Comparison of ENCODE assay signal across 19 mouse cellular contexts in genomic region chr14:34564646-34565045, GRCm38 (mm10). TPM values are rescaled to one million over a fixed set of nuclear protein-coding genes. Genes with fewer than 3 reads are reported as not detected.
A peak's percentile ranks its signal among the peaks of the same experiment; 100 is the strongest.
DNase-seq lines count a peak whose midpoint lies in the region; TF ChIP-seq lines count a peak whose summit lies in the region.
"Had no signal": no experiment of that assay in that cellular context is flagged by ENCODE, and none has a peak within 500 bp of the region (broad histone marks: within the 10 kb centered on the region; RNA-seq: fewer than 3 reads in every experiment).

No protein-coding gene starts in this region.

- no peaks in the 10 kb centered on the region for H3K79me2 ChIP-seq in heart, adult 2 months (replicated peaks; ENCODE audit: control insufficient read depth, insufficient read depth, low read length)
- H3K79me2 ChIP-seq in myocyte (ENCODE audit: control insufficient read depth, insufficient read depth), result no peaks in the 10 kb centered on the region

- peak; percentile 50; the same call in 1 of the 2 replicates for TF ChIP-seq EP300 in heart, adult 2 months (IDR thresholded peaks at IDR 0.05; ENCODE audit: insufficient read depth, low read depth, low read length)

- peak overlapping the region; percentile 78 for H3K27ac ChIP-seq in heart, adult 2 months
- no peak overlapping the region for H3K27ac ChIP-seq in forebrain, embryonic 10.5 days
- H3K27ac ChIP-seq in kidney, adult 2 months (ENCODE audit: insufficient read depth, low read depth, low read length), result no peak overlapping the region
- H3K27ac ChIP-seq: forebrain, embryonic 13.5 days; midbrain, embryonic 15.5 days had no signal

- H3K27me3 ChIP-seq in heart, adult 2 months (ENCODE audit: control insufficient read depth, insufficient read depth, low read length), result no peaks in the 10 kb centered on the region
- no peaks in the 10 kb centered on the region for H3K27me3 ChIP-seq in myocyte (ENCODE audit: control insufficient read depth, insufficient read depth, insufficient read length)
- peaks cover 29% of the 10 kb centered on the region for H3K27me3 ChIP-seq in forebrain, embryonic 10.5 days (ENCODE audit: poor library complexity, severe bottlenecking)
- no peaks in the 10 kb centered on the region for H3K27me3 ChIP-seq in kidney, adult 2 months (replicated peaks; ENCODE audit: control insufficient read depth, insufficient read depth, low read length)
- H3K27me3 ChIP-seq: midbrain, embryonic 15.5 days had no signal

- H3K9ac ChIP-seq in heart, adult 2 months (ENCODE audit: low read depth, low read length), result no peak overlapping the region
- H3K9ac ChIP-seq: forebrain, embryonic 13.5 days; liver, postnatal 0 days; midbrain, embryonic 15.5 days had no signal

- peak overlapping the region; percentile 18 for H3K4me2 ChIP-seq in myocyte (ENCODE audit: low read depth)
- H3K4me2 ChIP-seq: forebrain, embryonic 13.5 days; midbrain, embryonic 15.5 days had no signal

- no peaks in the 10 kb centered on the region for H3K9me3 ChIP-seq in forebrain, embryonic 10.5 days
- H3K9me3 ChIP-seq: forebrain, embryonic 13.5 days; midbrain, embryonic 15.5 days had no signal

- TF ChIP-seq CTCF in heart, adult 2 months (IDR thresholded peaks at IDR 0.05), result no peak
- no peak for TF ChIP-seq CTCF in kidney, adult 2 months (conservative IDR thresholded peaks at IDR 0.05; ENCODE audit: insufficient read depth, insufficient read length, low read depth, low read length)

- no peak overlapping the region for H3K4me3 ChIP-seq in heart, adult 2 months
- no peak overlapping the region for H3K4me3 ChIP-seq in myocyte
- no peak overlapping the region for H3K4me3 ChIP-seq in forebrain, embryonic 10.5 days
- no peak overlapping the region for H3K4me3 ChIP-seq in kidney, adult 2 months (ENCODE audit: insufficient read depth, low read depth, low read length)
- H3K4me3 ChIP-seq: forebrain, embryonic 13.5 days; midbrain, embryonic 15.5 days had no signal

- TF ChIP-seq POLR2A in heart, adult 2 months (IDR thresholded peaks at IDR 0.05; ENCODE audit: insufficient read depth, low read depth, low read length), result no peak
- TF ChIP-seq POLR2A in myocyte (IDR thresholded peaks at IDR 0.05; ENCODE audit: insufficient read length, low read depth), result no peak
- no peak for TF ChIP-seq POLR2A in kidney, adult 2 months (IDR thresholded peaks at IDR 0.05; ENCODE audit: low read depth, low read length)

- intact Hi-C loops in heart, adult 2 months (cut with DNase I), result loop anchor here (5.0 kb wide), 1 partner anchor 192 kb away; the partner anchor contains the start of gene Sncg
- intact Hi-C loops in heart, postnatal 36 days (cut with DNase I), result loop anchor here (5.0 kb wide), 2 partner anchors 107 to 192 kb away; partner anchors contain the start of gene Sncg

- H3K4me1 ChIP-seq in heart, adult 2 months (ENCODE audit: control insufficient read depth, insufficient read depth, low read length), result peaks cover 19% of the 10 kb centered on the region
- H3K4me1 ChIP-seq in forebrain, embryonic 10.5 days, result peaks cover 6% of the 10 kb centered on the region
- no peaks in the 10 kb centered on the region for H3K4me1 ChIP-seq in kidney, adult 2 months (ENCODE audit: control insufficient read depth, insufficient read depth, low read length)

- 44% methylated on average over 5 of the region's 5 CpGs for WGBS in heart, adult 2 months
- 73% methylated on average over 5 of the region's 5 CpGs for WGBS in forebrain, embryonic 10.5 days
- WGBS in kidney, adult 2 months, result 75% methylated on average over 5 of the region's 5 CpGs

- no peak overlapping the region for H3ac ChIP-seq in myocyte (ENCODE audit: control insufficient read depth, insufficient read length)

- H3K36me3 ChIP-seq in heart, adult 2 months (ENCODE audit: control insufficient read depth, insufficient read depth, low read length), result peaks cover 3% of the 10 kb centered on the region
- no peaks in the 10 kb centered on the region for H3K36me3 ChIP-seq in myocyte (ENCODE audit: control insufficient read depth, insufficient read depth)
- no peaks in the 10 kb centered on the region for H3K36me3 ChIP-seq in forebrain, embryonic 10.5 days (replicated peaks)
- H3K36me3 ChIP-seq in kidney, adult 2 months (ENCODE audit: control insufficient read depth, insufficient read depth, low read length), result no peaks in the 10 kb centered on the region
- H3K36me3 ChIP-seq: midbrain, embryonic 15.5 days had no signal

- peak; percentile 73 for DNase-seq in gastrocnemius, postnatal 25 days
- no peak for DNase-seq in gastrocnemius, postnatal 10 days
- peak; percentile 68 to 83 for DNase-seq in heart, adult 2 months
- peak; percentile 55 to 70 for DNase-seq in heart, postnatal 36 days
- no peak for DNase-seq in adrenal gland, postnatal 10 days
- no peak for DNase-seq in forebrain, embryonic 10.5 days (ENCODE audit: extremely low spot score, low spot score)
- DNase-seq in kidney, adult 2 months, result no peak
- DNase-seq: cerebellum, adult 8-10 months; kidney, adult 8-10 months; liver, postnatal 0 days; right cerebral cortex, adult 18-20 months had no signal

TF ChIP-seq in myocyte, 11 proteins besides CTCF, POLR2A, EP300 and RAD21:
- TF ChIP-seq REST (IDR thresholded peaks at IDR 0.05; ENCODE audit: insufficient read depth, insufficient read length), result no peak
- TF ChIP-seq CEBPB (IDR thresholded peaks at IDR 0.05; ENCODE audit: insufficient read depth, poor library complexity, severe bottlenecking), result no peak
- TF ChIP-seq POLR2AphosphoS2 (IDR thresholded peaks at IDR 0.05; ENCODE audit: insufficient read length, low read depth), result no peak

RNA-seq across cellular contexts. Expression of gene Ldb3, which starts 23.8 kb away (rescaled TPM):
- 1,000 to 10,000 TPM; 2,264 to 2,912 TPM for total RNA-seq in gastrocnemius, postnatal 25 days (2021)
- 1,000 to 10,000 TPM; 1,336 to 1,359 TPM for total RNA-seq in gastrocnemius, postnatal 10 days (2021)
- 1,000 to 10,000 TPM in 1 of 2 experiments, 100 to 1,000 TPM in 1; 940 to 1,084 TPM for total RNA-seq in heart, adult 2 months (2021)
- 1,077 and 1,138 TPM in 2 replicates for polyA plus RNA-seq in heart, adult 2 months (2012; rRNA removed)
- total RNA-seq in heart, postnatal 36 days (2021), result 100 to 1,000 TPM; 988 to 990 TPM
- polyA plus RNA-seq in myocyte (2012; fragmentation: generic; extraction: Trizol), result 83.9 TPM
- 10 to 100 TPM; 26.5 to 94.8 TPM for total RNA-seq in adrenal gland, postnatal 10 days (2021)
- polyA plus RNA-seq in forebrain, embryonic 10.5 days (2016; fragmentation: Nextera tagmentation; extraction: Ambion mirVana), result 0.05 and 0.06 TPM in 2 replicates
- polyA plus RNA-seq in kidney, adult 2 months (2012; rRNA removed), result 1.9 and 26.0 TPM in 2 replicates

RNA-seq across cellular contexts. Expression of gene Opn4, which starts 35.3 kb away (rescaled TPM):
- not detected for total RNA-seq in gastrocnemius, postnatal 25 days (2021)
- not detected for total RNA-seq in gastrocnemius, postnatal 10 days (2021)
- total RNA-seq in heart, adult 2 months (2021), result 1 to 10 TPM; 2.4 to 2.6 TPM
- polyA plus RNA-seq in heart, adult 2 months (2012; rRNA removed), result 7.9 and 9.2 TPM in 2 replicates
- total RNA-seq in heart, postnatal 36 days (2021), result 1 to 10 TPM; 2.2 to 3.1 TPM
- polyA plus RNA-seq in myocyte (2012; fragmentation: generic; extraction: Trizol), result 0.23 TPM
- not detected for total RNA-seq in adrenal gland, postnatal 10 days (2021)
- 0.47 and 1.0 TPM in 2 replicates for polyA plus RNA-seq in forebrain, embryonic 10.5 days (2016; fragmentation: Nextera tagmentation; extraction: Ambion mirVana)
- 0.10 TPM in 1 of 2 replicates, not detected in the other for polyA plus RNA-seq in kidney, adult 2 months (2012; rRNA removed)
- total RNA-seq: layer of hippocampus, postnatal 10 days had no signal
- polyA plus RNA-seq: forebrain, embryonic 13.5 days; gonadal fat pad, adult 2 months; limb, embryonic 11.5 days; liver, postnatal 0 days; midbrain, embryonic 15.5 days; neural tube, embryonic 14.5 days had no signal

RNA-seq across cellular contexts. Expression of gene 9230112D13Rik, which starts 42.0 kb away (rescaled TPM):
- total RNA-seq in gastrocnemius, postnatal 25 days (2021), result not detected
- total RNA-seq in gastrocnemius, postnatal 10 days (2021), result not detected
- not detected for total RNA-seq in heart, adult 2 months (2021)
- polyA plus RNA-seq in heart, adult 2 months (2012; rRNA removed), result not detected in 2 replicates
- not detected for total RNA-seq in heart, postnatal 36 days (2021)
- polyA plus RNA-seq in myocyte (2012; fragmentation: generic; extraction: Trizol), result not detected
- total RNA-seq in adrenal gland, postnatal 10 days (2021), result not detected
- polyA plus RNA-seq in forebrain, embryonic 10.5 days (2016; fragmentation: Nextera tagmentation; extraction: Ambion mirVana), result not detected in 2 replicates
- not detected in 2 replicates for polyA plus RNA-seq in kidney, adult 2 months (2012; rRNA removed)
- total RNA-seq: ES-E14; layer of hippocampus, postnatal 10 days had no signal
- polyA plus RNA-seq: forebrain, embryonic 13.5 days; limb, embryonic 11.5 days; liver, postnatal 0 days; midbrain, embryonic 15.5 days; neural tube, embryonic 14.5 days had no signal

Comparison
In these comparisons a context has a peak if more than half of its experiments do, and no peak if none do; other contexts are left out.
1. DNase-seq: peak in gastrocnemius, postnatal 25 days (single experiment), heart, adult 2 months (2 of 2) and heart, postnatal 36 days (2 of 2); none in gastrocnemius, postnatal 10 days (single experiment), adrenal gland, postnatal 10 days (single experiment), forebrain, embryonic 10.5 days (single experiment) and kidney, adult 2 months (single experiment).
2. RNA of gene Ldb3, which starts 23.8 kb away (total RNA-seq): 2,264 to 2,912 TPM in gastrocnemius, postnatal 25 days, 1,336 to 1,359 TPM in gastrocnemius, postnatal 10 days, 940 to 1,084 TPM in heart, adult 2 months and 988 to 990 TPM in heart, postnatal 36 days; 26.5 to 94.8 TPM in adrenal gland, postnatal 10 days; every median in the first group is over 4 times any median in the second.